ENCODE assay signal across 8 mouse cellular contexts in genomic region chr4:106911951-106912688, GRCm38 (mm10). TPM values are rescaled to one million over a fixed set of nuclear protein-coding genes. Genes with fewer than 3 reads are reported as not detected.
A peak's percentile ranks its signal among the peaks of the same experiment; 100 is the strongest.
DNase-seq lines count a peak whose midpoint lies in the region; ATAC-seq and TF ChIP-seq lines count a peak whose summit lies in the region.

No protein-coding gene starts in this region.

- H3K4me2 ChIP-seq in forebrain, embryonic 11.5 days (ENCODE audit: low read depth, low read length, severe bottlenecking): peak overlapping the region; percentile 99
- peak overlapping the region; percentile 82 for H3K4me2 ChIP-seq in intestine, embryonic 14.5 days (ENCODE audit: low read length)
- peak overlapping the region; percentile 73 for H3K4me2 ChIP-seq in lung, embryonic 16.5 days (ENCODE audit: low read depth, low read length)
- peak overlapping the region; percentile 78 for H3K4me2 ChIP-seq in stomach, embryonic 16.5 days (ENCODE audit: low read depth, low read length)

- peaks cover 5 to 26% of the 10 kb centered on the region in 2 experiments for H3K4me1 ChIP-seq in ES-E14 (ENCODE audit: control insufficient read depth in 2 of 2, insufficient read depth in 2 of 2, low read length in 2 of 2, poor library complexity in 1 of 2)
- peaks cover 44% of the 10 kb centered on the region for H3K4me1 ChIP-seq in forebrain, embryonic 11.5 days (replicated peaks; ENCODE audit: control insufficient read depth, insufficient read depth, low read length)
- H3K4me1 ChIP-seq in intestine, embryonic 14.5 days (replicated peaks; ENCODE audit: control insufficient read depth, insufficient read depth, low read length): peaks cover 47% of the 10 kb centered on the region
- peaks cover 48% of the 10 kb centered on the region for H3K4me1 ChIP-seq in lung, embryonic 16.5 days (replicated peaks; ENCODE audit: control insufficient read depth, insufficient read depth, low read length)
- H3K4me1 ChIP-seq in stomach, embryonic 16.5 days (ENCODE audit: control insufficient read depth, insufficient read depth, low read length): peaks cover 49% of the 10 kb centered on the region

- H3K9me3 ChIP-seq in ES-E14 (ENCODE audit: control insufficient read depth, insufficient read depth, low read depth, low read length): no peaks in the 10 kb centered on the region
- no peaks in the 10 kb centered on the region for H3K9me3 ChIP-seq in forebrain, embryonic 11.5 days (ENCODE audit: control insufficient read depth, low read length)
- no peaks in the 10 kb centered on the region for H3K9me3 ChIP-seq in intestine, embryonic 14.5 days (ENCODE audit: control insufficient read depth, low read length)
- H3K9me3 ChIP-seq in lung, embryonic 16.5 days (ENCODE audit: control insufficient read depth, low read length): no peaks in the 10 kb centered on the region
- H3K9me3 ChIP-seq in stomach, embryonic 16.5 days (replicated peaks; ENCODE audit: control insufficient read depth, low read length): no peaks in the 10 kb centered on the region

- ATAC-seq in frontal cortex, adult (ENCODE audit: low TSS enrichment): 0 out of 2 replicates have a peak, but pooled peaks have one; percentile 1
- peak; percentile 10; the same call in 1 of the 2 replicates for ATAC-seq in forebrain, embryonic 11.5 days (replicated peaks; ENCODE audit: low FRiP score)
- ATAC-seq in intestine, embryonic 14.5 days (replicated peaks; ENCODE audit: low FRiP score, low TSS enrichment, low read depth): no peak
- peak; percentile 11 for ATAC-seq in lung, embryonic 16.5 days (ENCODE audit: low read depth)
- no peak for ATAC-seq in stomach, embryonic 16.5 days (ENCODE audit: insufficient read depth, low FRiP score)
- ATAC-seq in granulocyte monocyte progenitor cell, adult 5-6 weeks (replicated peaks; ENCODE audit: poor library complexity, severe bottlenecking): no peak

- H3K4me3 ChIP-seq in ES-E14 (ENCODE audit: insufficient read depth in 1 of 2, low read depth in 1 of 2, low read length in 2 of 2, poor library complexity in 1 of 2, severe bottlenecking in 1 of 2): peak overlapping the region; percentile 77 to 82
- peak overlapping the region; percentile 100 for H3K4me3 ChIP-seq in forebrain, embryonic 11.5 days (ENCODE audit: low read depth, low read length)
- peak overlapping the region; percentile 83 for H3K4me3 ChIP-seq in intestine, embryonic 14.5 days (ENCODE audit: low read depth, low read length)
- H3K4me3 ChIP-seq in lung, embryonic 16.5 days (ENCODE audit: low read length): peak overlapping the region; percentile 80
- peak overlapping the region; percentile 99 for H3K4me3 ChIP-seq in stomach, embryonic 16.5 days (replicated peaks; ENCODE audit: low read length)

- in situ Hi-C loops in ES-E14 (cut with MboI; ENCODE audit: low sequenced_read_pairs in 2 of 2, unreplicated experiment in 2 of 2): no loop called here

- H3K9ac ChIP-seq in ES-E14 (ENCODE audit: insufficient read depth, low read depth, low read length, poor library complexity, severe bottlenecking): peak overlapping the region; percentile 80
- peak overlapping the region; percentile 95 for H3K9ac ChIP-seq in forebrain, embryonic 11.5 days (ENCODE audit: low read length)
- peak overlapping the region; percentile 87 for H3K9ac ChIP-seq in intestine, embryonic 14.5 days (ENCODE audit: low read length)
- peak overlapping the region; percentile 95 for H3K9ac ChIP-seq in lung, embryonic 16.5 days (ENCODE audit: low read length)
- H3K9ac ChIP-seq in stomach, embryonic 16.5 days (ENCODE audit: low read length): peak overlapping the region; percentile 99

- WGBS in forebrain, embryonic 11.5 days: under 1% methylated on average over 68 of the region's 73 CpGs
- WGBS in intestine, embryonic 14.5 days: under 1% methylated on average over 48 of the region's 73 CpGs
- WGBS in lung, embryonic 16.5 days: under 1% methylated on average over 69 of the region's 73 CpGs
- under 1% methylated on average over 63 of the region's 73 CpGs for WGBS in stomach, embryonic 16.5 days

- no peaks in the 10 kb centered on the region for H3K27me3 ChIP-seq in forebrain, embryonic 11.5 days (ENCODE audit: control insufficient read depth, insufficient read depth, low read length)
- no peaks in the 10 kb centered on the region for H3K27me3 ChIP-seq in intestine, embryonic 14.5 days (replicated peaks; ENCODE audit: control insufficient read depth, insufficient read depth, low read length)
- no peaks in the 10 kb centered on the region for H3K27me3 ChIP-seq in lung, embryonic 16.5 days (ENCODE audit: control insufficient read depth, insufficient read depth, low read depth, low read length)
- no peaks in the 10 kb centered on the region for H3K27me3 ChIP-seq in stomach, embryonic 16.5 days (ENCODE audit: control insufficient read depth, insufficient read depth, low read length)

- H3K27ac ChIP-seq in ES-E14 (ENCODE audit: insufficient read depth, low read depth, low read length, poor library complexity, severe bottlenecking): no peak overlapping the region
- peak overlapping the region; percentile 87 for H3K27ac ChIP-seq in forebrain, embryonic 11.5 days (ENCODE audit: low read depth, low read length)
- H3K27ac ChIP-seq in intestine, embryonic 14.5 days (ENCODE audit: low read depth): peak overlapping the region; percentile 94
- peak overlapping the region; percentile 77 for H3K27ac ChIP-seq in lung, embryonic 16.5 days (ENCODE audit: low read length)
- peak overlapping the region; percentile 90 for H3K27ac ChIP-seq in stomach, embryonic 16.5 days (ENCODE audit: low read length)

- H3K36me3 ChIP-seq in ES-E14 (ENCODE audit: control insufficient read depth, insufficient read depth, low read length, poor library complexity, severe bottlenecking): peaks cover 29% of the 10 kb centered on the region
- H3K36me3 ChIP-seq in forebrain, embryonic 11.5 days (ENCODE audit: control insufficient read depth, insufficient read depth, low read length): peaks cover 15% of the 10 kb centered on the region
- peaks cover 39% of the 10 kb centered on the region for H3K36me3 ChIP-seq in intestine, embryonic 14.5 days (ENCODE audit: control insufficient read depth, insufficient read depth, low read length)
- H3K36me3 ChIP-seq in lung, embryonic 16.5 days (ENCODE audit: control insufficient read depth, insufficient read depth, low read length): peaks cover 10% of the 10 kb centered on the region
- H3K36me3 ChIP-seq in stomach, embryonic 16.5 days (ENCODE audit: control insufficient read depth, insufficient read depth, low read length): peaks cover 9% of the 10 kb centered on the region; the same call in 1 of the 2 replicates

- DNase-seq in frontal cortex, postnatal 14 days (ENCODE audit: low spot score in 2 of 2): no peak
- DNase-seq in ES-E14 (ENCODE audit: low read depth, low spot score): no peak
- DNase-seq in forebrain, embryonic 11.5 days (ENCODE audit: low spot score): peak; percentile 78
- DNase-seq in intestine, embryonic 14.5 days (ENCODE audit: low spot score): peak; percentile 76

TF ChIP-seq in ES-E14, 5 proteins besides CTCF, POLR2A, EP300 and RAD21:
- no peak for TF ChIP-seq ZC3H11A (IDR thresholded peaks at IDR 0.05; ENCODE audit: borderline replicate concordance, low read depth, low read length)

RNA-seq across cellular contexts. Expression of gene Ssbp3, which starts 1.6 kb away (rescaled TPM):
- total RNA-seq in ES-E14 (2012; rRNA removed): 42.3 and 42.6 TPM in 2 replicates
- polyA plus RNA-seq in forebrain, embryonic 11.5 days (2014; fragmentation: Nextera tagmentation; extraction: Ambion mirVana): 135 and 138 TPM in 2 replicates
- polyA plus RNA-seq in intestine, embryonic 14.5 days (2014; fragmentation: Nextera tagmentation; extraction: Ambion mirVana): 73.2 and 76.2 TPM in 2 replicates
- 49.5 and 61.7 TPM in 2 replicates for polyA plus RNA-seq in lung, embryonic 16.5 days (2015; fragmentation: Nextera tagmentation; extraction: Ambion mirVana)
- 48.4 and 52.8 TPM in 2 replicates for polyA plus RNA-seq in stomach, embryonic 16.5 days (2015; fragmentation: Nextera tagmentation; extraction: Ambion mirVana)
- total RNA-seq in granulocyte monocyte progenitor cell, adult 5-6 weeks (2014; fragmentation: Nextera tagmentation): 43.2 and 54.1 TPM in 2 replicates
- total RNA-seq in granulocyte monocyte progenitor cell, adult 5-6 weeks (2017): 12.9 and 19.2 TPM in 2 replicates

Comparison
In these comparisons a context has a peak if more than half of its experiments do, and no peak if none do; other contexts are left out.
1. ATAC-seq: peak in frontal cortex, adult (single experiment), forebrain, embryonic 11.5 days (single experiment) and lung, embryonic 16.5 days (single experiment); none in intestine, embryonic 14.5 days (single experiment), stomach, embryonic 16.5 days (single experiment) and granulocyte monocyte progenitor cell, adult 5-6 weeks (single experiment).
2. DNase-seq: peak in forebrain, embryonic 11.5 days (single experiment) and intestine, embryonic 14.5 days (single experiment); none in frontal cortex, postnatal 14 days (0 of 2) and ES-E14 (single experiment).
3. Peak in every context shown above with its lines, with median percentiles within 50 percentile points of each other: H3K4me3 ChIP-seq, H3K9ac ChIP-seq and H3K4me2 ChIP-seq.